Mouse (Mus musculus) brown adipose tissue, adult 24 weeks (tissue): ENCODE results near the gene Zfp781. TPM values are rescaled to one million over a fixed set of nuclear protein-coding genes. Genes with fewer than 3 reads are reported as not detected.
"Not testable (repeated sequence)": the region's sequence is repeated elsewhere in the genome, so short reads cannot be mapped to it uniquely, and the experiment has no call there.

Experiments used
- H3K27ac ChIP-seq: fragments of 200-500 bp; replicated peaks from 2 replicates; pipeline ENCODE4 v1.5.1; 2012; ENCODE audit warnings: low read depth, mild to moderate bottlenecking, low read length
- H3K4me1 ChIP-seq: fragments of 200-500 bp; 2 replicates; pipeline ENCODE4 v1.6.1; 2012; ENCODE audit warnings: low read length, mixed read lengths; ENCODE audit not compliant: control insufficient read depth, insufficient read depth, insufficient read length
- H3K4me3 ChIP-seq: fragments of 200-500 bp; 2 replicates; pipeline ENCODE4 v1.5.1; 2012; ENCODE audit warnings: low read depth, mild to moderate bottlenecking, low read length, moderate library complexity; ENCODE audit not compliant: insufficient read depth
- polyA plus RNA-seq: library from polyadenylated mRNA; stranded (reverse); fragments of >200 nt; gene quantifications from 2 replicates; pipeline ENCODE4 v1.2.4, GENCODE M21; 2012; ENCODE audit not compliant: missing spikeins, insufficient read depth, insufficient read length

The Zfp781 gene
- 0.36 and 0.75 TPM in 2 replicates for polyA plus RNA-seq

DNA sequence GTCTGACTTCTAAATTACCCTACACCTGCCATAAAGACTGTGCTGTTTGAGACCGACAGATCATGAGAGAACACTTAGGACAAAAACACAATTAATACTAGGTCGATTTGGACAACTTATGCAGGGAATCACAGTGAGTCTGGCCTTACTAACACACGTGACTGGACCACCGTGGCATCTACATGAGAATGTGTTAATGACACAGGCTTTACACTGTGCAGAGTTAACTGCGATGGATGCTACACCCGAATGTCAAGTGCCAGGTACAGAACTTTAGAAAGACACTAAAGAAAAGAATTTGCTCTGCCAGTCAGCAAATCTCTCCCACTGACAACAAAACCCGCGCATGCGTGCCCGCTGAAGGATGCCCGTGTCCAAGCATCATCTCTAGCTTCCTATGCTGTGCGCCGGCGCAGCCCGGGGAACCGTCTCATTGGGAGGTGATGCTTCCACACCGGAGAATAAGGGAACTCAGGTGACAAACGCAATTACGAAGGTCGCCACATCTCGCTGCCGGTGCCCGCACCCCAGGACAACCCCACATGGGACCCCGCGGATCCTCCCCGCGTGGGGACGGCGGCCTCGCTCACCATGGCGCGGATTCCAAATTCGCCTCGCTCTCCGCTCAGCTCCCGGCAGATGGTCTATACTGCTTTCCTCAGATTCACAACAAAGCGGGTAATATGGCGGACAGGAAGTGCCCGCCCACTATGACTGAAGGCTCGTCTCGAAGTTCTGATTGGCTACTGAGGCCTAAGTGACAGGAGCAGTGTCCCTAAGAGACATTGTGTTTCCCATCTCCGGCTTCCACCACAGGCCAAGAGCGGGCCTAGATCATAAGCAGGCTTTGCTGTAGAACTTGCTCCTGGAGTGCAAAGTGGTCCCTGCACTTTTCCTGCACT lies at the start of gene Zfp781:
Gene Zfp781, minus strand, starts transcription at position 639 of the 902 bp plus-strand sequence.
- H3K4me1 ChIP-seq, H3K27ac ChIP-seq, H3K4me3 ChIP-seq: not testable (repeated sequence)

DNA sequence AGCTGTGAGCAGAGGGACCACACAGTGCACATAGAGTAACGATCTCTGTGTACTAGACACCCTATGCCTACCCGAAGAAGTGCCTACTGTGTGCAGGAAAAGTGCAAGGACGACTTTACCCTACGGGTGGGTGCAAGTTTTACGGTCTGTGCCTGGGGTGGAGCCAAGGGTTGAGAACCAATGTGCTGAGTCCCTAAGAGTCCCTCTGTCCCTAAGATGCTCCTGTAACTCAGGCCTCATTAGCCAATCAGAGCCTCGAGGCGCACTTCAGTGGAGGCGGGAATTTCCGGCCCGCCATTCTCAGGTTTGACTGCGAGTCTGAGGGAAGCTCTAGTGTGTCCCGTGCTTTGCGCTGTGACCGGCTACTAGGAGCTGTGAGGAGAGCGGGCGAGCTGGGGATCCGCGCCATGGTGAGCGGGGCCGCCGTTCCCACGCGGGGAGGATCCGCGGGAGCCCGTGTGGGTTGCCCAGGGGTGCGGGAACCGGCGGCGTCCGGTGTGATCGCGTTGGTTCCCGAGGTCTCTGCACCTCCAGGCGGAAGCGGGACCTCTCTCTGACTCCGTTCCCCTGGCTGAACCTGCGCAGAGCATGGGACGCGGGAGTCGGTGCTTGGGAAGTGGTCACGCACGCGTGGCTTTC lies 48.2 kb upstream of the Zfp781 start:
- not testable (repeated sequence) for H3K4me1 ChIP-seq, H3K4me3 ChIP-seq, H3K27ac ChIP-seq

DNA sequence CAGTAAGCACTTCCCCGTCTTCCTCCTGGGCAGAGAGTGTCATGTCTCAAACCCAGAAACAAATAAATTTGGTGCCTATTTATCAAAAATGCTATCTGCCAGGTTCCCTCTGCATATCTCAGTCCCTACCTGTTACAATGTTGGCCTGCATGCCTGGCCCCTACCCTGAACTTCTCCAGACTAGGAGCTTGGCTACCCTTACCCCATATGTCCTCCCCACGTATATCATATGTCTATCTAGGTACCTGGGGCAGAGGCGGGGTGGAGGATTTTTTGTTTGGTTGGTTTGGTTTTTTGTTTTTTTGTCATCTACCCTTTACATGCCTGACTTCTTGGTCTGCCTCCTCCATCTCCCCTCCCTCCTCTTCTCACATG lies 451 bp upstream of the Zfp781 start:
- not testable (repeated sequence) for H3K4me1 ChIP-seq, H3K27ac ChIP-seq, H3K4me3 ChIP-seq

DNA sequence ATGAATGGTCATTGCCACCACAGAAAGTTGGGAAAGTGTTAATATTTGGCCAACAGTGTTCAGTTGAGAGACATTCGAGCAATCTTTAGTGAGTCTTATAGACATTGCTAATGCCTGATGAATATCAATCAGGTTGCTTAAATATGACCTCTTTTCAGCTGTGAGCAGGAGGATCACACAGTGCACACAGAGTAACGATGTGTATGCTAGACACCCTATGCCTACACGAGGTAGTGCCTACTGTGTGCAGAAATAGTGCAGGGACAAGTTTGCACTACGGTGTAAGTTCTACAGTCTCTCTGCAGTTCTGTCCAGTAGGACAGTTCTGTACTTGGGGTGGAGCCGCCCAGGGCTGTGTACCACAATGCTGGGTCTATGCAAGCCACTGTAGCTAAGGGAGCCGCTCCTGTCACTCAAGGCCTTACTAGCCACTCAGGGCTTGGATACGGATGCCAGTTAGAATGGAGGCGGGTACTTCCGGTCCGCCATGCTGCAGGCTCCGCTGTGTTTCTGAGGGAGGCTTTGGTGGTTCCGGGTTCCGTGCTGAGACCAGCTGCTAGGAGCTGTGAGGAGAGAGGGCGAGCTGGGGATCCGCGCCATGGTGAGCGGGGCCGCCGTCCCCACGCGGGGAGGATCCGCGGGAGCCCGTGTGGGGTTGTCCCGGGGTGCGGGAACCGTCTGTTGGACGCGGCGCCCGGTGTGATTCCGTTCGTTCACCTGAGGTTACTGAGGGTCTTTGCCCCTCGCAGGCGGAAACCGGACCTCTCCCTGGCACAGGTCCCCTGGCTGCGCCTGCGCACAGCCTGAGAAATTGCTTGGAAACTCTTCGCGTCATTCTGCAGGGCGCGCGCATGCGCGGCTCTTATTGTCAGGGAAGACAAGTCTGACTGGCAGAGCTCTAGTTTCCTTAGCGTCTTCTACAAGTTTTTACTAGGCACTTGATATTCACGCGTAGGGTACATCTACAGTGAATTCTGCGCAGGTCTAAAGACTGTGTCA lies 66.6 kb downstream of the Zfp781 start, which contains the start of gene Gm32687:
Gene Gm32687, plus strand, starts transcription at position 526 of the 999 bp plus-strand sequence.
- H3K4me3 ChIP-seq, H3K4me1 ChIP-seq, H3K27ac ChIP-seq: not testable (repeated sequence)

Other genes starting within 250 kb of the Zfp781 start
- gene Zfp433, start 225.7 kb downstream of the Zfp781 start, polyA plus RNA-seq, result 2.6 TPM in 1 of 2 replicates, not detected in the other
- gene Gm3055, start 159.3 kb downstream of the Zfp781 start, polyA plus RNA-seq, result 0.36 TPM in 1 of 2 replicates, not detected in the other
- 2.4 TPM in 1 of 2 replicates, not detected in the other for gene Gm4767, start 118.3 kb downstream of the Zfp781 start, polyA plus RNA-seq
- 1.2 and 2.5 TPM in 2 replicates for gene Gm32687, start 66.5 kb downstream of the Zfp781 start, polyA plus RNA-seq
- 1.3 and 1.4 TPM in 2 replicates for gene Zfp873, start 117.6 kb upstream of the Zfp781 start, polyA plus RNA-seq
- gene BC024063, start 152.9 kb upstream of the Zfp781 start, polyA plus RNA-seq, result 0.88 TPM in 1 of 2 replicates, not detected in the other
- 0.58 and 1.5 TPM in 2 replicates for gene AU041133, start 197.5 kb upstream of the Zfp781 start, polyA plus RNA-seq